Mouse (Mus musculus) embryonic facial prominence, embryonic 11.5 days (tissue): ENCODE results near the gene Herc3. TPM values are rescaled to one million over a fixed set of nuclear protein-coding genes. Genes with fewer than 3 reads are reported as not detected.
"Not testable (repeated sequence)": the region's sequence is repeated elsewhere in the genome, so short reads cannot be mapped to it uniquely, and the experiment has no call there.

ENCODE experiments used
- ATAC-seq: fragments of 200-750 bp; cut with Nextera tagmentation; replicated peaks from 2 replicates; pipeline ENCODE4 v1.8.0; 2017; ENCODE audit warnings: low read depth; ENCODE audit not compliant: insufficient number of reproducible peaks, low FRiP score, low TSS enrichment
- DNase-seq: peaks from one replicate; pipeline ENCODE4 v3.0.0-alpha.2; 2015; ENCODE audit warnings: low spot score
- H3K27ac ChIP-seq: fragments of 300-500 bp; sonication (generic); replicated peaks from 2 replicates; pipeline ENCODE4 v1.5.1; 2014; ENCODE audit warnings: mild to moderate bottlenecking, low read depth, low read length, control low read depth
- H3K27me3 ChIP-seq: fragments of 300-500 bp; sonication (generic); 2 replicates; pipeline ENCODE4 v1.6.1; 2014; ENCODE audit warnings: mild to moderate bottlenecking, low read length, moderate library complexity, mixed read lengths; ENCODE audit not compliant: control insufficient read depth, insufficient read depth
- H3K36me3 ChIP-seq: fragments of 300-500 bp; sonication (generic); replicated peaks from 2 replicates; pipeline ENCODE4 v1.6.1; 2014; ENCODE audit warnings: low read depth, mild to moderate bottlenecking, low read length, moderate library complexity, mixed read lengths; ENCODE audit not compliant: control insufficient read depth, insufficient read depth
- H3K4me1 ChIP-seq: fragments of 300-500 bp; sonication (generic); 2 replicates; pipeline ENCODE4 v1.6.1; 2014; ENCODE audit warnings: low read length, mixed read lengths; ENCODE audit not compliant: control insufficient read depth, insufficient read depth
- H3K4me2 ChIP-seq: fragments of 300-500 bp; sonication (generic); 2 replicates; pipeline ENCODE4 v1.6.1; 2014; ENCODE audit warnings: low read depth, mild to moderate bottlenecking, control low read depth, low read length, moderate library complexity
- H3K4me3 ChIP-seq: fragments of 300-500 bp; sonication (generic); 2 replicates; pipeline ENCODE4 v1.5.1; 2014; ENCODE audit warnings: low read depth, low read length, control low read depth
- H3K9ac ChIP-seq: fragments of 300-500 bp; sonication (generic); replicated peaks from 2 replicates; pipeline ENCODE4 v1.6.1; 2014; ENCODE audit warnings: mild to moderate bottlenecking, control low read depth, low read length
- H3K9me3 ChIP-seq: fragments of 300-500 bp; sonication (generic); replicated peaks from 2 replicates; pipeline ENCODE4 v1.6.1; 2016; ENCODE audit warnings: mild to moderate bottlenecking, low read length, inconsistent platforms, mixed read lengths; ENCODE audit not compliant: control insufficient read depth
- WGBS: fragments of 180-500 bp; shearing (Covaris S2); extraction: QIAGEN DNeasy Blood & Tissue Kit; methylation state at CpG from one replicate; pipeline ENCODE4 v1.1.7; 2014; 5-methylcytosine and 5-hydroxymethylcytosine counted together
- polyA plus RNA-seq: library from polyadenylated mRNA; unstranded; fragments of >200 nt; fragmentation: Nextera tagmentation; extraction: Ambion mirVana; gene quantifications from 2 replicates; pipeline ENCODE4 v1.2.1, GENCODE M21; 2014

The Herc3 gene
- polyA plus RNA-seq, 1 experiment from 2014 or later = 9.6 TPM

DNA sequence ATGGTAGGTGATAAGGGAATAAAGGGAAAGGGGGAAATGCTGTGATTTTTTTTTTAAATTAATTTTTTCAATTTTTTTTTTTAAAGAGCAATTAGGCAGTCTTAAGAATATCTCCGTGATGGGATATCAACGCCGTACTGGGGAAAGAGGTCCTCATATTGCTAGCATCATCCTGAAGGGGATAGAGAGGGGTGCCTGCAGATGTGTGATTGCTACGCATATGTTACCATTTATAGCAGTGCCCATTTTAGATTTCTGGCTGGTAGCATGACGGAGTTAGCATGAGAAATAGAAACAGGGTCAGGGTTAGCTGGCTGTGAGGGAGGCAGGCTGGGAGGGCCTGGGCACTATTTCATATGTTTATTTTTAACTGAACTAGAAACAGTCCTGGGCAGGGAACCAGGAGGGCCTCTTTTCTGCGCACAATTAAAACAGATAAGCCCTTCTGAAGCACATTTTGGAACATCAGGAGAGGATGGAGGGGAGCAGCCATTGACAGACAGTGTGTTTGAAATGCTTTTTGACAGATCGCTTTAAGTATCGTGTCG is 31.3 kb downstream of the Herc3 start:
- peak; percentile 52; the same call in 1 of the 2 replicates for ATAC-seq
- H3K9me3 ChIP-seq = no peaks in the 10 kb centered on the region
- no peaks in the 10 kb centered on the region for H3K36me3 ChIP-seq
- H3K4me1 ChIP-seq = no peaks in the 10 kb centered on the region
- H3K4me3 ChIP-seq = no peak overlapping the region
- WGBS = 75% methylated on average over 9 of the region's 9 CpGs
- H3K27ac ChIP-seq = no peak overlapping the region
- H3K27me3 ChIP-seq = no peaks in the 10 kb centered on the region
- DNase-seq = peak; percentile 32
- no peak overlapping the region for H3K4me2 ChIP-seq
- no peak overlapping the region for H3K9ac ChIP-seq

DNA sequence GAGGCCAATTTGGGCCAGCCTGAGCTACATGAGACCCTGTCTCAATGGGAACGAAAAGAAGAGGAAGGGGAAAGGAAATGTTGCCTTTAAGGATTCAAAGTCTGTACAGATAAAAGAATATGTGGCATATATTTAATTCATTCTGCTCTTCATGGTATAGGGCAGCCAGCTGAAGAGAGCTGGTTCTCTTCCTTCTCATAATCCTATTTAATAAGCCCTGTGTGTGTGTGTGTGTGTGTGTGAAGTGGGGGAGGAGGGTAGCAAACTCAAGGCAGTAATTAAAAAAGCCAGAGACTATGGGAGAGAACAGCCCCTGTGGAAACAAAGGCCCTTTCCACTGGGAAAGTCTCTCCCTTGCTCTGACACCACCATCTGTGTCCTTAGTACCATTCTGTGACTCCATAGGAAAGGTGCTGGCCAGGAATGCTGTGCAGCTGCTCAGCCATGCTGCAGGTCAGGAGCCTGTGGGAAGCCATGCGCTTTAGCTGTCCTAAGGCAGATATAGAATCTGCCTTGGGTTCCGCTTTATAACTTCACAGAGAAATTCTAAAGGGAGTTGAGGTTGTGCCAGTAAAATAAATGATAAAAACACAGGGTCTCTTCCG is 32.5 kb downstream of the Herc3 start:
- no peak overlapping the region for H3K9ac ChIP-seq
- H3K4me1 ChIP-seq = no peaks in the 10 kb centered on the region
- WGBS = 85% methylated on average over 4 of the region's 4 CpGs
- ATAC-seq (no peak), DNase-seq (no peak)
- no peak overlapping the region for H3K4me3 ChIP-seq
- no peaks in the 10 kb centered on the region for H3K36me3 ChIP-seq
- no peak overlapping the region for H3K27ac ChIP-seq
- H3K4me2 ChIP-seq = no peak overlapping the region
- no peaks in the 10 kb centered on the region for H3K27me3 ChIP-seq
- no peaks in the 10 kb centered on the region for H3K9me3 ChIP-seq

- H3K4me1 ChIP-seq, H3K36me3 ChIP-seq, H3K9me3 ChIP-seq, ATAC-seq, H3K9ac ChIP-seq, H3K27ac ChIP-seq, DNase-seq, H3K4me3 ChIP-seq, H3K4me2 ChIP-seq, H3K27me3 ChIP-seq: not testable (repeated sequence)
- WGBS = 92% methylated on average over 6 of the region's 6 CpGs
These were observed 36.6 kb downstream of the Herc3 start for GRCm38 (mm10) chr6:58867858-58868257.

GRCm38 (mm10) chr6:58879572-58879971 is 48.3 kb downstream of the Herc3 start:
- Histone ChIP-seq H3K9ac (no peak overlapping the region), H3K4me1 (no peaks in the 10 kb centered on the region), H3K4me2 (no peak overlapping the region), H3K27ac (no peak overlapping the region), H3K9me3 (no peaks in the 10 kb centered on the region), H3K36me3 (no peaks in the 10 kb centered on the region), H3K4me3 (no peak overlapping the region), H3K27me3 (no peaks in the 10 kb centered on the region)
- ATAC-seq (0 out of 2 replicates have a peak, but pooled peaks have one; percentile 29), DNase-seq (no peak)
- WGBS = 60% methylated on average over 4 of the region's 4 CpGs

DNA sequence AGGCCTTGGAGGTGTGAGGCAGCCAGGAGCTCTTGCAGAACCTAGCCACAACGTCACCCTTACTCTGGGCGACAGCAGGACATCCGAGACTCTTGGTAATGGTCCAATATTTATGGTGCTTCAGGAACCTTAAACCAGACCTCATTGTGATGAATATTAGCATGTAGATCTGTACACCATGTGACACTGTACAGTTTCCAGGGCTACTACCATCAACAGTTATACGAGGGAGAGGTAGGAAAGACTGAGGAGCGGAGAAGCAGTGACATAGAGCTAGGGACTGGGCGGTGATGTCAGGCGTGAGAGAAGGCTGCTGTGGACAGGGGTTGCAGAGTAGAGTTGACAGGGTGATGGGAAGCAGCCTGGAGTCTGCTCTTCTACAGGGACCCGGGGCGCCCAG is 48.7 kb downstream of the Herc3 start:
- Histone ChIP-seq H3K36me3 (no peaks in the 10 kb centered on the region), H3K27ac (no peak overlapping the region), H3K4me2 (no peak overlapping the region), H3K9ac (no peak overlapping the region), H3K4me3 (no peak overlapping the region), H3K4me1 (no peaks in the 10 kb centered on the region), H3K9me3 (no peaks in the 10 kb centered on the region), H3K27me3 (no peaks in the 10 kb centered on the region)
- ATAC-seq (peak; percentile 34; the same call in 1 of the 2 replicates), DNase-seq (no peak)
- 95% methylated on average over 9 of the region's 9 CpGs for WGBS

DNA sequence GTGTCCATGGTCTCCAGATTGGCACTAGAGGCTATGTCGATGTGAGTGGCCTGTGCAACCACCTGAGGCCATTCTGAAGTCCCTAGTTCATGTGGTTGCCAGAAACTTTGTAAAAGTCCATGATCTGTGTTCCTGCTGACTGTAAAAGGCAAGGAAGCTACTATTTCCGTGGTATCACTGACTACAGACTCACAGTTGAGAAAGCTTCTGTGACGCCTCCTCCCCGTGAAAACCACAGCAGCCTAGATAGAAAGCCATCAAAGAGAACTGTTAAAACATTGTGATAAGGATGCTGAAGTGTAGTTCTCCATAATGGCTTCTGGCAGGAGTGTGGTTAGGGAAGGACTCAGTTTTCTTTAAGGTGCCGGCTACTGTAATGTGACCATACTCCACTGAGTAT is 49.6 kb downstream of the Herc3 start:
- Histone ChIP-seq H3K9ac (no peak overlapping the region), H3K27me3 (no peaks in the 10 kb centered on the region), H3K4me3 (no peak overlapping the region), H3K9me3 (no peaks in the 10 kb centered on the region), H3K36me3 (no peaks in the 10 kb centered on the region), H3K4me1 (no peaks in the 10 kb centered on the region), H3K4me2 (no peak overlapping the region), H3K27ac (no peak overlapping the region)
- DNase-seq = no peak
- 84% methylated on average over 5 of the region's 5 CpGs for WGBS
- ATAC-seq = no peak

GRCm38 (mm10) chr6:58881363-58881762 is 50.1 kb downstream of the Herc3 start:
- no peaks in the 10 kb centered on the region for H3K36me3 ChIP-seq
- H3K9me3 ChIP-seq = no peaks in the 10 kb centered on the region
- H3K4me1 ChIP-seq = no peaks in the 10 kb centered on the region
- no peak for ATAC-seq
- no peak overlapping the region for H3K9ac ChIP-seq
- H3K4me3 ChIP-seq = no peak overlapping the region
- no peaks in the 10 kb centered on the region for H3K27me3 ChIP-seq
- H3K4me2 ChIP-seq = no peak overlapping the region
- no peak overlapping the region for H3K27ac ChIP-seq
- WGBS = 87% methylated on average over 3 of the region's 3 CpGs
- no peak for DNase-seq

GRCm38 (mm10) chr6:58882271-58882670 is 51.0 kb downstream of the Herc3 start:
- H3K4me3 ChIP-seq = no peak overlapping the region
- 79% methylated on average over 6 of the region's 6 CpGs for WGBS
- DNase-seq (no peak), ATAC-seq (no peak)
- H3K27ac ChIP-seq = no peak overlapping the region
- no peak overlapping the region for H3K9ac ChIP-seq
- H3K4me2 ChIP-seq = no peak overlapping the region
- no peaks in the 10 kb centered on the region for H3K9me3 ChIP-seq
- no peaks in the 10 kb centered on the region for H3K4me1 ChIP-seq
- no peaks in the 10 kb centered on the region for H3K27me3 ChIP-seq
- H3K36me3 ChIP-seq = no peaks in the 10 kb centered on the region
